Mouse (Mus musculus): ENCODE results near the gene Kpnb1. TPM values are rescaled to one million over a fixed set of nuclear protein-coding genes. Genes with fewer than 3 reads are reported as not detected.
"Not testable (repeated sequence)": the region's sequence is repeated elsewhere in the genome, so short reads cannot be mapped to it uniquely, and the experiment has no call there.

Kpnb1 gene
- total and polyA plus RNA-seq, 2 experiments from 2014 or later = 18.4 to 68.2 TPM

- Histone ChIP-seq H3K9me3 (replicated peaks; ENCODE audit: control insufficient read depth, low read length) (no peaks in the 10 kb centered on the region), H3K36me3 (replicated peaks; ENCODE audit: control insufficient read depth, insufficient read depth, low read length) (no peaks in the 10 kb centered on the region; the same call in 1 of the 2 replicates), H3K9ac (replicated peaks; ENCODE audit: low read depth, low read length) (no peak overlapping the region), H3K27ac (ENCODE audit: low read depth) (no peak overlapping the region), H3K27me3 (ENCODE audit: control insufficient read depth, insufficient read depth, low read length) (no peaks in the 10 kb centered on the region), H3K4me1 (ENCODE audit: control insufficient read depth, insufficient read depth) (no peaks in the 10 kb centered on the region; the same call in 1 of the 2 replicates), H3K4me3 (ENCODE audit: low read depth, low read length) (no peak overlapping the region), H3K4me2 (ENCODE audit: low read depth, low read length) (no peak overlapping the region)
- DNase-seq (ENCODE audit: low spot score) = no peak
- ATAC-seq (ENCODE audit: insufficient read depth, low read depth) = no peak
- TF ChIP-seq EP300 (IDR thresholded peaks at IDR 0.05; ENCODE audit: low read depth) (no peak), CTCF (IDR thresholded peaks at IDR 0.05; ENCODE audit: low read depth) (no peak)
- 85% methylated on average over 6 of the region's 6 CpGs for whole genome bisulfite sequencing
Observed at GRCm38 (mm10) chr11:97190992-97191391, 3.3 kb upstream of the Kpnb1 start.

DNA sequence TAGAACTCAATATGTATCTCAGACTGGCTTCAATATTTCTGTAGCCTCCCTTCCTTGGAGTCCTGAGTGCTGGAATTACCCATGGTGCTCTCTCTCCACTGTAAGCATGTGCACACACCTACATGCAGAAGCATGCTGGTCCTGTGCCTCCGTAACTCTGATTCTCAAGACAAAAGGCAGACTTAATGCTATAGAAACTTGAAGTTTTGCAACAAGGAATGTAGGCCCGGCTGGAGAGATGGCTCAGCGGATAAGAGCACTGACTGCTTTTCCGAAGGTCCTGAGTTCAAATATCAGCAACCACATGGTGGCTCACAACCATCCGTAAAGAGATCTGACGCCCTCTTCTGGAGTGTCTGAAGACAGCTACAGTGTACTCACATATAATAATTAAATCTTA, 2.0 kb upstream of the Kpnb1 start:
- H3K36me3 ChIP-seq (replicated peaks; ENCODE audit: control insufficient read depth, insufficient read depth, low read length); DNase-seq (ENCODE audit: low spot score); H3K9me3 ChIP-seq (replicated peaks; ENCODE audit: control insufficient read depth, low read length); ATAC-seq (ENCODE audit: insufficient read depth, low read depth); H3K4me3 ChIP-seq (ENCODE audit: low read depth, low read length); H3K4me1 ChIP-seq (ENCODE audit: control insufficient read depth, insufficient read depth); H3K27me3 ChIP-seq (ENCODE audit: control insufficient read depth, insufficient read depth, low read length); H3K4me2 ChIP-seq (ENCODE audit: low read depth, low read length); H3K9ac ChIP-seq (replicated peaks; ENCODE audit: low read depth, low read length); H3K27ac ChIP-seq (ENCODE audit: low read depth): not testable (repeated sequence)
- WGBS = 86% methylated on average over 6 of the region's 6 CpGs

DNA sequence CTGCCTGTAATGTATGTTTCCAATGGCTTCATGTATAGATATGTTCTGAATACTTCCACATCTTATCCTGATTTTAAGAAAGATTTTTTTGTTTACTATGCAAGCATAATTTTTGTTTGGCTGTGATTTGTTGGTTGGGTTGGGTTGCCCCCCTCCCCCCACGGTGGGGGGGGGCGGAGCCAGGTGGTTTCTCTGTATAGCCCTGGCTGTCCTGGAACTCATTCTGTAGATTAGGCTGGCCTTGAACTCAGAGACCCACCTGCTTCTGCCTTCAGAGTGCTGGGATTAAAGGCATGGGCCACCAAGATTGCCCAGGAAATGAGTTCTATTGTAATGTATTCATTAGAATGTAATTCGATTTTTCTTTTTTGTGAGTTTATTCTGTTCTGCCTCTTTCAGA, 1.6 kb upstream of the Kpnb1 start:
- WGBS = 38% methylated on average over 3 of the region's 3 CpGs
- Histone ChIP-seq H3K9me3 (replicated peaks; ENCODE audit: control insufficient read depth, low read length) (no peaks in the 10 kb centered on the region), H3K27me3 (ENCODE audit: control insufficient read depth, insufficient read depth, low read length) (no peaks in the 10 kb centered on the region), H3K4me2 (ENCODE audit: low read depth, low read length) (peak overlapping the region; percentile 70), H3K4me3 (ENCODE audit: low read depth, low read length) (peak overlapping the region; percentile 51; the same call in 1 of the 2 replicates), H3K27ac (ENCODE audit: low read depth) (peak overlapping the region; percentile 90; the same call in 1 of the 2 replicates), H3K36me3 (replicated peaks; ENCODE audit: control insufficient read depth, insufficient read depth, low read length) (peaks cover 6% of the 10 kb centered on the region), H3K9ac (replicated peaks; ENCODE audit: low read depth, low read length) (peak overlapping the region; percentile 38; the same call in 1 of the 2 replicates), H3K4me1 (ENCODE audit: control insufficient read depth, insufficient read depth) (no peaks in the 10 kb centered on the region; the same call in 1 of the 2 replicates)
- ATAC-seq (ENCODE audit: insufficient read depth, low read depth) (no peak), DNase-seq (ENCODE audit: low spot score) (no peak)
- TF ChIP-seq CTCF (IDR thresholded peaks at IDR 0.05; ENCODE audit: low read depth) (no peak), EP300 (IDR thresholded peaks at IDR 0.05; ENCODE audit: low read depth) (no peak)

- Histone ChIP-seq H3K4me3 (ENCODE audit: low read depth, low read length) (peak overlapping the region; percentile 51), H3K36me3 (replicated peaks; ENCODE audit: control insufficient read depth, insufficient read depth, low read length) (peaks cover 12% of the 10 kb centered on the region), H3K27me3 (ENCODE audit: control insufficient read depth, insufficient read depth, low read length) (no peaks in the 10 kb centered on the region), H3K9ac (replicated peaks; ENCODE audit: low read depth, low read length) (peak overlapping the region; percentile 38), H3K9me3 (replicated peaks; ENCODE audit: control insufficient read depth, low read length) (no peaks in the 10 kb centered on the region), H3K27ac (ENCODE audit: low read depth) (peak overlapping the region; percentile 90), H3K4me2 (ENCODE audit: low read depth, low read length) (peak overlapping the region; percentile 70), H3K4me1 (ENCODE audit: control insufficient read depth, insufficient read depth) (no peaks in the 10 kb centered on the region; the same call in 1 of the 2 replicates)
- no peak for DNase-seq (ENCODE audit: low spot score)
- under 1% methylated on average over 15 of the region's 15 CpGs for WGBS
- TF ChIP-seq CTCF (IDR thresholded peaks at IDR 0.05; ENCODE audit: low read depth) = no peak
- TF ChIP-seq EP300 (IDR thresholded peaks at IDR 0.05; ENCODE audit: low read depth) = no peak
- no peak for ATAC-seq (ENCODE audit: insufficient read depth, low read depth)
Observed at GRCm38 (mm10) chr11:97188643-97188955, 918 bp upstream of the Kpnb1 start.

GRCm38 (mm10) chr11:97186947-97187763, 526 bp downstream of the Kpnb1 start:
- Histone ChIP-seq H3K4me2 (ENCODE audit: low read depth, low read length) (peak overlapping the region; percentile 77), H3K36me3 (replicated peaks; ENCODE audit: control insufficient read depth, insufficient read depth, low read length) (peaks cover 27% of the 10 kb centered on the region), H3K27me3 (ENCODE audit: control insufficient read depth, insufficient read depth, low read length) (no peaks in the 10 kb centered on the region), H3K4me1 (ENCODE audit: control insufficient read depth, insufficient read depth) (no peaks in the 10 kb centered on the region; the same call in 1 of the 2 replicates), H3K9me3 (replicated peaks; ENCODE audit: control insufficient read depth, low read length) (no peaks in the 10 kb centered on the region), H3K9ac (replicated peaks; ENCODE audit: low read depth, low read length) (peak overlapping the region; percentile 85), H3K4me3 (ENCODE audit: low read depth, low read length) (peak overlapping the region; percentile 83), H3K27ac (ENCODE audit: low read depth) (peak overlapping the region; percentile 93)
- peak; percentile 67 for ATAC-seq (ENCODE audit: insufficient read depth, low read depth)
- DNase-seq (ENCODE audit: low spot score) = peak; percentile 98
- TF ChIP-seq CTCF (IDR thresholded peaks at IDR 0.05; ENCODE audit: low read depth) = no peak
- TF ChIP-seq EP300 (IDR thresholded peaks at IDR 0.05; ENCODE audit: low read depth) = no peak
- WGBS = under 1% methylated on average over 37 of the region's 74 CpGs
